Mouse (Mus musculus) inflammation-experienced regulatory T-cells (primary cell): ENCODE results near the gene Deaf1. TPM values are rescaled to one million over a fixed set of nuclear protein-coding genes. Genes with fewer than 3 reads are reported as not detected.

ENCODE experiments used
- polyA plus RNA-seq, 2 experiments: library from polyadenylated mRNA; unstranded; fragments of 100-300 nt; shearing (Covaris generic); gene quantifications; one replicate each; pipeline ENCODE4 v1.2.1; 2017

The Deaf1 gene
- 10 to 100 TPM; 57.7 to 77.6 TPM for polyA plus RNA-seq

DNA sequence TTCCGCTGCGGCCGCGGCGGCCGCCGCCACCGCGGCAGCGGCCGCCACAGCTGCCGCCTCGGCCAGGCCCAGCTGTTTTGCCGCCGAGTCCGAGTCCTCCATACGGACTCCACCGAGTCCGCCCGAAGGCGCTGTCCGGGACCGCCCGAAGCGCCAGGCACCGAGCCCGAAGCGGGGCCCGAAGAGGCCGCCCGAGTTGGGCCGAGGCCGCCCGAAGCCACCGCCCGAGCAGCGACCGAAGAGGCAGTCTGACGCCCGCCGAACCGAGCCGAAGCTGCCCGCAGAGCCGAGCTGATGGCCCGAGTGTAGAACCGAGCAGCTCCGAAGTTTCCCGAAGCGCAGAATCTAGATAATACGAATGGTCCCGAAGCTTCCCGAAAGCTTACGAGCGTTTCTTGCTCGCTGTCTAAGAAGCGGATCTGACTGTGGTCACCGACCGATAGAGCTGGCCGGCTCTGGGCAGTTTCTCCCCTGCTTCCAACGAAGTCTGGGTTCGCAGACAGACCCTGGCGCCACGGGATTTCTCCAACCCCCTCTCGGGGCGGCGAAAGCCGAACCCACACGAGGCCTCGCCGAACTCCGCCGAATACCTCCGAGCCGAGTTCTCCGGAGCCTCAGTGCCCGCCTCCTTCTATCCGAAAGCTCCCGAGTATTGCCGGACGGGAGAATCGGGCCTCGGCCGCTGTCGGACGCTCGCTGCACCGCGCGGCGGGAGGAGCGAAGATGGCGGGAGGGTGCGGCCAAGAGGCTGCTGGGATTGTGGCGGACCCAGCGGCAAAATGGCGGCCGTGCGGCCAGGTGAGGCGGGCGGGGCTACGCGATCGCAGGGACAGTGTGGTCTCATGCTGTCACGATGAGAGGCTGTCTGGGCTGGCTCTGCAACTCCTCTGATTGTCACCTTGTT, at the start of gene Deaf1, which contains the start of gene Tmem80:
Gene Deaf1, minus strand, starts transcription at position 222 of the 904 bp plus-strand sequence.
Gene Tmem80, plus strand, starts transcription at position 271 of the 904 bp plus-strand sequence.

DNA sequence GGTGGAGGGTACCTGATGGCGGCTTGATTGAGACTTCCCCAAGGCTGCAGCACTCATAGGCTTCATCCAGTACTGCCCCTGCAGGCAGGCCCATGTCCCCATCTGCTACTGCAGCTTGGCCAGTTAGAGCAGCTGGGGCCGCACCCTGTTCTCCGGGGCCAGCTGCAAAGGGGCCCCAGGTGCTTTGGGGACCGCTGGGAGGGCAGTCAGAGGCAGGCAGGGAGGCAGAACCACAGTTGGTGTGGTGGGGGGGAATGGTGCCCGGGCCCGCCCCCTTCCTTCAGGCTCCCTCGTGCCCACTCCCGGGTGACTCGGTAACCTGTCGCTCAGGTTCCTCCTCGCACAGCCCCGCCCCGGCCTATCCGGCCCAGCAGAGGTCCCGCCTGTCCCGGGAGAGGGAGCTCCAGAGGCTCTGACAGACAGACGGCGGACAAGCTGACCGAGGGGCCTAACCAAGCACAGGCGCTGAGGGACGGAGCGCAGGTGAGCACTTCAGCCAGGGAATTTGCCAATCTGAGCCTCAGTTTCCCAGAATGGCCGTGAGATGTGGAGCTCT, 11.2 kb upstream of the Deaf1 start, which contains the start of gene Eps8l2:
Gene Eps8l2, plus strand, starts transcription at position 305 of the 556 bp plus-strand sequence.

DNA sequence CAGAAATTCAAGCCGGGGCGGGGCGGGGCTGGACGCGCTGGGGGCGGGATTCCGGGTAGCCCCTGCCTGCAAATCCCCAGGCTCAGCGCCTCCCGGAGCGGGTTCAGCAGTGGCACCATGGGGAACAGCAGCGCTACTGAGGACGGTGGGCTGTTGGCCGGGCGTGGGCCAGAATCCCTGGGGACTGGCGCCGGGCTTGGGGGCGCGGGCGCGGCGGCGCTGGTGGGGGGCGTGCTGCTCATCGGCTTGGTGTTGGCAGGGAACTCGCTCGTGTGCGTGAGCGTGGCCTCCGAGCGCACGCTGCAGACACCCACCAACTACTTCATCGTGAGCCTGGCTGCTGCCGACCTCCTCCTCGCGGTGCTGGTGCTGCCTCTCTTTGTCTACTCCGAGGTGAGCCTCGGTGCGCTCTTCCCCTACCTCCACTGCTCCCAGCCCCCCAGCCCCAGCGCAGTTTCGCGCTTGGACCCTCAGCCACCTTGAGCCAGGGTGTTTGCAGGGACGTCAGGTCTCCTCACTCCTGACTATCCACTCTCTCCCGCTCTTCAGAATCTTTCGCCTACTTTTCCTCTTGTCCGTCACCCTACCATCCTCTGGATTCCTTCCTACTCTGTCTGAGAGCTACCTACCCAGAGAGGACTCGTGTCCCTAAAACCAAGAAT, 35.4 kb downstream of the Deaf1 start, which contains the start of gene Drd4:
Gene Drd4, plus strand, starts transcription at position 86 of the 662 bp plus-strand sequence.

DNA sequence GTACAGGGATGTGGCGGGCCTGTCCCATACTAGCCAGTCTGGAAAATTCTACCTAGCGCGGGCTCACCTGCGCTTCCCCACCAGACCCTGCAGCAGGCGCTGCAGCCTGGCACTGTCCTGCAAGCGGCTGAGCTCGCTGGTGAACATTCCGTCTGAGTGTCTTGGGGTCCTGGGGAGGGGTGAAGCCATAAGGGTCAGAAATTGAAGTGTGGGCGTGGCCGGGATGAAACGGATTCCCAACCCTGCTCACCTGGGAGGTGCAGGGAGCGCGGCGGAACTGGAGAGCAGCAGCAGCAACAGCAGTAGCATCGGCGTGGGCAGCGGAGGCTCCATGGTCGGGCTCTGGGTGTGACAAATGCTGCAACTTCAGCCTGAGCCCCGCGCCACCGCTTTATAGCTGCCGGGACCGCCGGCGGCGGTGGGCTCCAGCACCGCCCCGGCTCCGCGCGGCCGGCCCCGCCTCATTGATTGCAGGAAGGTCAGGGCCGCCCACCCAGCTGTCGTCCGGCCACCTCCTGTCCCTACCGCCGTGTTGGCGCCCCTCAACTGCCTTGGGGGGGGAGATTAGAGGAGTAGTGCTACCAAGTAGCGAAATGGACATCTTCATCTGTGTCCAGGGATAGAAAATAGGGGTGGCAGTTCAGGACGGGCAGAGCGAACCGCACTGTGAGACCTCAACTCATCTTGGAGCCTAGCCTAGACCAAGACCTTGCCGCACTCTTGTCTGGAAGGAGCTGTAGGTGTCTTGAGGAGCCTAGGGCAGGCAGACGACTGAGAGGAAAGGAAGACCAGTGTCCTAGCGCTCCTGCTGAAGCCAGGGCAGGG, 48.5 kb downstream of the Deaf1 start, which contains the start of gene Sct:
Gene Sct, minus strand, starts transcription at position 368 of the 825 bp plus-strand sequence.

DNA sequence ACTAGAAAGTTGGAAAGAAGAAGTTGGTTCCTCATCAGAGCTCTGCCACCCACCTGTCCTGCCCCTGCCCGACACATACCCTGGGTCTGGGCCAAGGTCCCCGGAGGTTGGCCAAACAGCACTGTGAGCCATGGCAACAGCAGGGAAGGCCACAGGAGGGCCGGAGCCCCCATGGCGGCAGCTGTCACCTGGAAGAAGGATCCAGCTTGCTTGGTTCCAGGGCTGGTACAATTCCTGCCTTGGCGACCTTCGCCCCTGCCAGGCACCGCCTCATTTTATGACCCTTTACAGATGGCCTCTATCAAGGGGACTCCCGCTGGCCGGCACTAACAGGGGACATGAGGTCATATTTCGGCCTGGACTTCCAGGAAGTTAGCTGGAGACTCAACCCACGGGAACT, 50.9 kb downstream of the Deaf1 start, which contains the start of gene Cdhr5:
Gene Cdhr5, minus strand, starts transcription at position 241 of the 400 bp plus-strand sequence.

DNA sequence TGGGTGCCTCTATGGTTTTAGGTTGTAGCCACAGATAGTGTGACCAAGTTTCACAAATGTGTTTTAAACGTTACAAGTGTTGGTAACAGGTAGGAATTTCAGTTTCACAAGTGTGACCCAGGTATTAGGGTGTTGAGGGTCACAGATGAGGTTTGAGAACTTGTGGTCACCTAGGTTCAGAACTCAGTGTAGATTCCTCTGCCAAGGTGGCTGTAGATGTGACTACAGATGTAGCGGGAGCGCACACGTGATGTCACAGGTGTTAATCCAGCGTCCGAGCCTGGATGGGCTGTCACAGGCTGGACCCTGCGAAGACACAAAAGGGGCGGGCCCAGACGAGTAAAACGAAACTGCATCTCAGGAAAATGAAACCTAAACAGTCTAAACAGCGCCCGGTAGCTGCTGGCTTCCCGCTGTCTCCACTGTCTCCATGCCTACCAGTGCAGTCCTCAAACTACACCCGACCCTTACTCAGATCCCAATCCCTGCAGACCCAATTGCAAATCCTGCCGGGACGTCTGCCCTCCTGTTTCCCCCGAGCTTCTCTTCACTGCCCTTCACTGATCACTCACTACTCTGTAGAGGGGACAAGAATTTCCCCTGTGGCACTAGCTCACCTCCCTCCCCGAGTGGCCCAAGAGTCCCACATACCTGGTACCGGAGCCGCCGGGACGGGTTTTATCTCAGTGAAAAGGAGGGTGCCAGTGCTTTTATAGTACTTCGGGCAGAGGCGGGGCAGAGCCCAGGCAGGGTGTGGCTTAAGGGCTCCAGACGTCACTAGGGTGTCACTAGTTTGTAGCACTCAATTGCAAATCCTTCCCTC, 61.5 kb downstream of the Deaf1 start, which contains the start of gene Irf7:
Gene Irf7, minus strand, starts transcription at position 743 of the 823 bp plus-strand sequence.

Other genes with a start within 250 kb of the Deaf1 start
- 100 to 1,000 TPM; 253 to 350 TPM for gene Pkp3, start 249.5 kb downstream of the Deaf1 start, polyA plus RNA-seq
- 100 to 1,000 TPM; 207 to 212 TPM for gene Sigirr, start 227.1 kb downstream of the Deaf1 start, polyA plus RNA-seq
- under 1 TPM; 0.48 to 0.54 TPM for gene Ano9, start 209.9 kb downstream of the Deaf1 start, polyA plus RNA-seq
- gene Ptdss2, start 205.3 kb downstream of the Deaf1 start, polyA plus RNA-seq, result 10 to 100 TPM; 19.1 to 23.2 TPM
- 100 to 1,000 TPM; 110 to 149 TPM for gene Rnh1, start 154.8 kb downstream of the Deaf1 start, polyA plus RNA-seq
- gene Hras, start 133.7 kb downstream of the Deaf1 start, polyA plus RNA-seq, result 10 to 100 TPM; 45.4 to 45.7 TPM
- 1 to 10 TPM; 2.7 to 6.2 TPM for gene Lrrc56, start 133.5 kb downstream of the Deaf1 start, polyA plus RNA-seq
- gene Lmntd2, start 113.6 kb downstream of the Deaf1 start, polyA plus RNA-seq, result 10 to 100 TPM; 13.5 to 14.3 TPM
- 10 to 100 TPM; 18.6 to 27.3 TPM for gene Rassf7, start 111.8 kb downstream of the Deaf1 start, polyA plus RNA-seq
- 10 to 100 TPM; 88.2 to 93.2 TPM for gene Phrf1, start 98.9 kb downstream of the Deaf1 start, polyA plus RNA-seq
- gene Irf7, start 61.2 kb downstream of the Deaf1 start, polyA plus RNA-seq, result 100 to 1,000 TPM in 1 of 2 experiments, 10 to 100 TPM in 1; 89.0 to 155 TPM
- not detected for gene Cdhr5, start 50.9 kb downstream of the Deaf1 start, polyA plus RNA-seq
- gene Sct, start 48.6 kb downstream of the Deaf1 start, polyA plus RNA-seq, result not detected
- gene Drd4, start 35.7 kb downstream of the Deaf1 start, polyA plus RNA-seq, result under 1 TPM; 0.11 to 0.29 TPM
- gene Tmem80, start within 50 bp of the Deaf1 start, polyA plus RNA-seq, result 10 to 100 TPM; 29.5 to 50.4 TPM
- gene Eps8l2, start 11.2 kb upstream of the Deaf1 start, polyA plus RNA-seq, result 1 to 10 TPM in 1 of 2 experiments, under 1 TPM in 1; 0.17 to 3.1 TPM
- gene Taldo1, start 64.5 kb upstream of the Deaf1 start, polyA plus RNA-seq, result 100 to 1,000 TPM; 296 to 311 TPM
- 10 to 100 TPM; 72.6 to 73.9 TPM for gene Gatd1, start 86.4 kb upstream of the Deaf1 start, polyA plus RNA-seq
- gene Cend1, start 101.8 kb upstream of the Deaf1 start, polyA plus RNA-seq, result 1 to 10 TPM in 1 of 2 experiments, under 1 TPM in 1; 0.47 to 3.0 TPM
- 10 to 100 TPM; 56.8 to 63.3 TPM for gene Slc25a22, start 110.2 kb upstream of the Deaf1 start, polyA plus RNA-seq
- gene Pidd1, start 116.3 kb upstream of the Deaf1 start, polyA plus RNA-seq, result 10 to 100 TPM in 1 of 2 experiments, 1 to 10 TPM in 1; 9.7 to 11.8 TPM
- gene Rplp2, start 119.7 kb upstream of the Deaf1 start, polyA plus RNA-seq, result 1,000 to 10,000 TPM; 1,321 to 1,489 TPM
- 10 to 100 TPM; 66.6 to 92.4 TPM for gene Pnpla2, start 127.5 kb upstream of the Deaf1 start, polyA plus RNA-seq
- 1 to 10 TPM in 1 of 2 experiments, not detected in 1; 3.3 TPM for gene Cracr2b, start 133.4 kb upstream of the Deaf1 start, polyA plus RNA-seq
- 1 to 10 TPM; 6.0 to 6.8 TPM for gene Cd151, start 139.7 kb upstream of the Deaf1 start, polyA plus RNA-seq
- gene Polr2l, start 147.4 kb upstream of the Deaf1 start, polyA plus RNA-seq, result 10 to 100 TPM; 26.5 to 30.5 TPM
- 1 to 10 TPM; 1.7 to 5.3 TPM for gene Tspan4, start 147.6 kb upstream of the Deaf1 start, polyA plus RNA-seq
- gene Chid1, start 212.2 kb upstream of the Deaf1 start, polyA plus RNA-seq, result 10 to 100 TPM; 19.3 to 22.0 TPM
- 10 to 100 TPM; 38.7 to 46.7 TPM for gene Ap2a2, start 234.5 kb upstream of the Deaf1 start, polyA plus RNA-seq